Mouse (Mus musculus) stomach, embryonic 14.5 days (tissue): Measurements from ENCODE around the gene Tars2. TPM values are rescaled to one million over a fixed set of nuclear protein-coding genes. Genes with fewer than 3 reads are reported as not detected.
"Not testable (repeated sequence)": the region's sequence is repeated elsewhere in the genome, so short reads cannot be mapped to it uniquely, and the experiment has no call there.

Experiments used
- ATAC-seq: fragments of 200-750 bp; cut with Nextera tagmentation; 2 replicates; pipeline ENCODE4 v1.8.0; 2017; ENCODE audit warnings: low read depth, moderate TSS enrichment; ENCODE audit not compliant: insufficient number of reproducible peaks, insufficient read depth, low FRiP score
- H3K27ac ChIP-seq: fragments of 300-500 bp; sonication (generic); 2 replicates; pipeline ENCODE4 v1.5.1; 2014; ENCODE audit warnings: mild to moderate bottlenecking, low read length, moderate library complexity, mixed read lengths
- H3K27me3 ChIP-seq: fragments of 300-500 bp; sonication (generic); 2 replicates; pipeline ENCODE4 v1.6.1; 2014; ENCODE audit warnings: low read length, control low read depth, mixed read lengths; ENCODE audit not compliant: control insufficient read depth, insufficient read depth
- H3K36me3 ChIP-seq: fragments of 300-500 bp; sonication (generic); 2 replicates; pipeline ENCODE4 v1.6.1; 2014; ENCODE audit warnings: mild to moderate bottlenecking, control low read depth, low read length, moderate library complexity, mixed read lengths; ENCODE audit not compliant: control insufficient read depth, insufficient read depth
- H3K4me1 ChIP-seq: fragments of 300-500 bp; sonication (generic); 2 replicates; pipeline ENCODE4 v1.6.1; 2014; ENCODE audit warnings: low read length, control low read depth, mixed read lengths; ENCODE audit not compliant: control insufficient read depth, insufficient read depth
- H3K4me2 ChIP-seq: fragments of 300-500 bp; sonication (generic); replicated peaks from 2 replicates; pipeline ENCODE4 v1.6.1; 2014; ENCODE audit warnings: low read depth, low read length, control low read depth
- H3K4me3 ChIP-seq: fragments of 300-500 bp; sonication (generic); 2 replicates; pipeline ENCODE4 v1.5.1; 2014; ENCODE audit warnings: low read depth, low read length, control low read depth
- H3K9ac ChIP-seq: fragments of 300-500 bp; sonication (generic); replicated peaks from 2 replicates; pipeline ENCODE4 v1.6.1; 2014; ENCODE audit warnings: low read depth, mild to moderate bottlenecking, control low read depth, low read length, moderate library complexity, mixed read lengths
- H3K9me3 ChIP-seq: fragments of 300-500 bp; sonication (generic); 2 replicates; pipeline ENCODE4 v1.6.1; 2016; ENCODE audit warnings: low read depth, low read length, control low read depth; ENCODE audit not compliant: control insufficient read depth
- WGBS: fragments of 180-500 bp; shearing (Covaris S2); extraction: QIAGEN DNeasy Blood & Tissue Kit; methylation state at CpG from one replicate; pipeline ENCODE4 v1.1.7; 2014; 5-methylcytosine and 5-hydroxymethylcytosine counted together
- polyA plus RNA-seq: library from polyadenylated mRNA; unstranded; fragments of >200 nt; fragmentation: Nextera tagmentation; extraction: Ambion mirVana; gene quantifications from 2 replicates; pipeline ENCODE4 v1.2.1, GENCODE M21; 2014

Gene Tars2
- polyA plus RNA-seq, result 46.8 and 47.5 TPM in 2 replicates

DNA sequence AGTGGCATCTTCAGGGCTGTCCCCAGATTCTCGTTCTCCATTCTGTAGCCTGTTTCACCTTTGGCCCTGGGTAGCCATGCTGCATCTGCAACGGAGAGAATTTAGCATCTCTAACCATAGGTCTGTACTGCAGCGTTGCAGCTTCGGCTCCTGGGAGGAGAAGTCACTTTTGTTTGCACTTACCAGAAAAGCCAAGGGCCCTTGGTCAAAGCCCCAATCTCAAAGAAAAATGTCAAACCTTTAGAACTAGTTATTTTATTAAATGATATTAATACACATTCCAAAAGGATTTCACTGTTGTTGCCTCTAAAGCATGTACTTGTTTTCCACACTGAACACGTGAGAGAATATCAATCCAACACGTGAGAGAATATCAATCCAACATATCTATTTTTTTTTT lies at the start of gene Tars2:
Gene Tars2 (minus strand): TSS at position 101 of the 400 bp plus-strand sequence.
- Histone ChIP-seq H3K27me3 (no peaks in the 10 kb centered on the region), H3K9ac (no peak within 1 kb of the TSS), H3K9me3 (no peaks in the 10 kb centered on the region), H3K27ac (no peak within 1 kb of the TSS), H3K4me2 (no peak within 1 kb of the TSS), H3K36me3 (peaks cover 11% of the 10 kb centered on the region), H3K4me1 (no peaks in the 10 kb centered on the region), H3K4me3 (no peak within 1 kb of the TSS)
- whole genome bisulfite sequencing, result 84% methylated on average over 6 of the region's 6 CpGs
- no peak for ATAC-seq

DNA sequence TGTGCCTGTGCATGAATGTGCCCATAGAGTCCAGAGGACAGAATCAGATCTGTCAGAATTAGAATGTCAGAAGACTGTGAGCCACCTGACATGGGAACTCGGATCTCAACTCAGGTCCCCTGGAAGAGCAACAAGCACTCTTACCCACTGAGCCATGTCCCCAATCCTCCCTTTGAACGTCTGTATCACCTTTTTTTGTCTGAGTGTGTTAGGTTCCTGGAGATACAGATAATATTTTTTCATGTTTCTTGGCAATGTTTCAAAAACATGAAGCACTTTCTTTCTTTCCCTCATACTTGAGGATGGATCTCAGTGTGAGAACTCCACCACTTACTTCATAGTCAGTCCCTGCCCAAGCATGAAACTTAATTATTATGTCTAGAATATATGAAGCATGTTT lies 48.4 kb upstream of the Tars2 start:
- ATAC-seq, result no peak
- Histone ChIP-seq H3K36me3 (peaks cover 3% of the 10 kb centered on the region; the same call in 1 of the 2 replicates), H3K4me2 (no peak overlapping the region), H3K9me3 (no peaks in the 10 kb centered on the region), H3K4me1 (no peaks in the 10 kb centered on the region), H3K27ac (no peak overlapping the region), H3K9ac (no peak overlapping the region), H3K27me3 (no peaks in the 10 kb centered on the region), H3K4me3 (no peak overlapping the region)
- 60% methylated on average over 2 of the region's 2 CpGs for WGBS

DNA sequence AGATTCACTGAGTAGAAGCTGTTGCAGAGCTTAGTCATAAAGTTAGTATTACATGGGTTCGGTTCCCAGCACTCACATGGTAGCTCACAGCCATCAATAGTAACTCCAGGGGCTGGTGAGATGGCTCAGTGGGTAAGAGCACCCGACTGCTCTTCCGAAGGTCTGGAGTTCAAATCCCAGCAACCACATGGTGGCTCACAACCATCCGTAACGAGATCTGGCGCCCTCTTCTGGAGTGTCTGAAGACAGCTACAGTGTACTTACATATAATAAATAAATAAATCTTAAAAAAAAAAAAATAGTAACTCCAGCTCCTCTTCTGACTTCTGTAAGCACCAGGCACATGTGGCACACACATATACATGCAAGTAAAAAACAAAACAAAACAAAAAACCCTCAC lies 47.6 kb upstream of the Tars2 start:
- H3K4me1 ChIP-seq, ATAC-seq, H3K36me3 ChIP-seq, H3K4me2 ChIP-seq, H3K9ac ChIP-seq, H3K27me3 ChIP-seq, H3K9me3 ChIP-seq, H3K4me3 ChIP-seq, H3K27ac ChIP-seq: not testable (repeated sequence)
- 100% methylated on average over 3 of the region's 6 CpGs for WGBS

DNA sequence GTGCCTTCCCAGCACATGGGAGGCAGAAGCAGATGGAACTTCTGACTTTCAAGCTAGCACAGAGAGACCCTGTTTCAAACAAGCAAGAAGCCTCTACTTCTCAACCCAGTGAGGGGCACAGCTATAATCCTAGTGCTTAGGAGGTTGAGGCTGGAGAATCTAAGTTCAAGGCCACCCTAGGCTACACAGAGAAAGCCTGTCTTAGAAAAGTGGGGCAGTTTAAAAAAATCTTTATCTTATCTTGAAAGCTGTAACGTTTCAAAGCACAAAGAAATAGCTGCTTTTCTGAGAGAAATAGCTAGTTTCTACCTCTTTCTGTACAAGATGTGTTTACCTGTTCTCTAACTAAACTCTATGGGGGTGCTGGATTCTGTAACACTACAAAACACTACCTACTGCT lies 46.7 kb upstream of the Tars2 start:
- Histone ChIP-seq H3K4me1 (no peaks in the 10 kb centered on the region), H3K4me2 (no peak overlapping the region), H3K4me3 (no peak overlapping the region), H3K36me3 (peaks cover 3% of the 10 kb centered on the region; the same call in 1 of the 2 replicates), H3K9ac (no peak overlapping the region), H3K27ac (no peak overlapping the region), H3K27me3 (no peaks in the 10 kb centered on the region), H3K9me3 (no peaks in the 10 kb centered on the region)
- ATAC-seq, result no peak
- WGBS, result 45% methylated on average over 1 of the region's 1 CpGs

DNA sequence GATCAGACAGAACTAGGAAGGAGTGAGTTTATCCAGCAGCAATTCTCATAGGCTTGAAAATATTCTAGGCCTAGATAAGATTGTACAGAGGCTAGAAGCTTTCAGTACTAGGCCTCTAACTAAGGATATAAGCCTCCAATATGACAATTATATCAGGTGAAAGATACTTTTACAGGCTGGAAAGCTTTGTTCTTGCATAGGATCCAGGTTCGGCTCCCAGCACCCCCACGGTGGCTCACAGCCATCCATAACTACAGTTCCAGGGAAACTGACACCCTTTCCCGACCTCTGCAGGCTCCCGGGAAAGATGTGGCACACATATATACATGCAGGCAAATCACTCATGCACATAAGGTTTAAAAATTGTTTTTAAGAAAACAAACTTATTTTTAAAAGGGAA lies 43.8 kb upstream of the Tars2 start:
- no peak for ATAC-seq
- 91% methylated on average over 4 of the region's 4 CpGs for WGBS
- peaks cover 3% of the 10 kb centered on the region; the same call in 1 of the 2 replicates for H3K36me3 ChIP-seq

DNA sequence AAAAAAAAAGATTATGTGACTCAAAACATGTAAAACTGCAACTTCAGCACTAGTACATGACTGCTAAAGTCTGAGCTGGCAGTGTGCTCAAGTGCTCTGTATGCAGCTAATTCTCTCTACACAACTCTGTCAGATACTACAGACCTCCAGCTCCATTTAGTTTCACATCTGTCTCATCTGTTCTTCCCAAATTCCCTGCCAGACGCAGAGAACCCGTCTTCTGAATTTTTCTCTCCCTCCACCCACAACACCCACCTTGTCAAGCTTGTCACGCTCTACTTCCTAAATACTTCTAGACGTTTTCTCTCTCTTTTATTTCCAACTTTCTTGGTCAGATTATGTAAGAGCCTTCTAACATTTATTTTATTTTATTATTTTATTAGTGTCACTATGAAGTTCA lies 38.8 kb upstream of the Tars2 start:
- Histone ChIP-seq H3K36me3 (no peaks in the 10 kb centered on the region), H3K4me2 (no peak overlapping the region), H3K27ac (no peak overlapping the region), H3K9me3 (no peaks in the 10 kb centered on the region), H3K27me3 (no peaks in the 10 kb centered on the region), H3K9ac (no peak overlapping the region), H3K4me3 (no peak overlapping the region), H3K4me1 (no peaks in the 10 kb centered on the region)
- no peak for ATAC-seq
- 91% methylated on average over 4 of the region's 4 CpGs for WGBS

More for the DNA sequence above, 43.8 kb upstream of the Tars2 start:
- H3K27ac ChIP-seq, result no peak overlapping the region
- no peak overlapping the region for H3K9ac ChIP-seq
- no peaks in the 10 kb centered on the region for H3K9me3 ChIP-seq
- H3K27me3 ChIP-seq, result no peaks in the 10 kb centered on the region
- H3K4me2 ChIP-seq, result no peak overlapping the region
- no peaks in the 10 kb centered on the region for H3K4me1 ChIP-seq
- no peak overlapping the region for H3K4me3 ChIP-seq

DNA sequence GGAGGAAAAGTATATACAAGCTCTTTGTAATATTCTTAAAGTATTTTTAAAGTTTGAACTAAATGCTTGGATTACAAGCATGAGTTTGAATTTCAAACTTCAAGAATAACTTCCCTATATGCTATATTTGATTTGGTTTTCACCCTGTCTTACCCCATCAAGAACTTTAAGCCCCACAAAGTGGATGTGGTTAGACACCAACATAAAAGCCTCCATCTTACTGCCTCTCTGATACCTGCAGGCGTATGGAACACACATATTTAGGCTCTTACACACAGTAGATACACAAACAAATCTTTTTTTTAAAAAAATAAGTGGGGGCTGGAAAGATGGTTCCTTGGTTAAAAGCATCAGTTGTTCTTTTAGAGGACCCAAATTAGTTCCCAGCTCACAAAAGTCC lies 34.3 kb upstream of the Tars2 start:
- Histone ChIP-seq H3K27me3 (no peaks in the 10 kb centered on the region), H3K9me3 (no peaks in the 10 kb centered on the region), H3K27ac (no peak overlapping the region), H3K4me1 (no peaks in the 10 kb centered on the region), H3K4me3 (no peak overlapping the region), H3K9ac (no peak overlapping the region), H3K4me2 (no peak overlapping the region), H3K36me3 (peaks cover 1% of the 10 kb centered on the region; the same call in 1 of the 2 replicates)
- ATAC-seq, result no peak
- 66% methylated on average over 1 of the region's 1 CpGs for WGBS

DNA sequence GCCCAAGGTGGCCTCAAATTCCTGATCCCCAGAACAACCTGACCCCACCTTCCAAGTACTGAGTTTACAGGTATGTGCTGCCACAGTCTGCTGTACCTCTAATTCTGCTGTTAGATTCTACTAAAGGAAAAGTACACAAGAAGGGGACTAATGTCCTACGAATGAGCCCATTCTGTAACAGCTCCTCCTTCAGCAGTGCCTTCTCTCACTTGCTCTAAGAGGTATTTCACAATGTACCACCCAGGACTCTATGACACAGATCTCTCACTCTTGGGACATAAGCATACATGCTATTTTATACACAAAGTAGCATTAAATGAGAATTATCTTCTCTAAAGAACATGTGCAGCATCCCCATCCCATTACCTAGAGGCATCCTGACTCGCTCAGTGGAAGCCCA lies 33.7 kb upstream of the Tars2 start:
- Histone ChIP-seq H3K27me3 (no peaks in the 10 kb centered on the region), H3K4me3 (no peak overlapping the region), H3K36me3 (peaks cover 5% of the 10 kb centered on the region; the same call in 1 of the 2 replicates), H3K9me3 (no peaks in the 10 kb centered on the region), H3K9ac (no peak overlapping the region), H3K27ac (no peak overlapping the region), H3K4me1 (no peaks in the 10 kb centered on the region), H3K4me2 (no peak overlapping the region)
- 64% methylated on average over 2 of the region's 2 CpGs for WGBS
- ATAC-seq, result no peak

DNA sequence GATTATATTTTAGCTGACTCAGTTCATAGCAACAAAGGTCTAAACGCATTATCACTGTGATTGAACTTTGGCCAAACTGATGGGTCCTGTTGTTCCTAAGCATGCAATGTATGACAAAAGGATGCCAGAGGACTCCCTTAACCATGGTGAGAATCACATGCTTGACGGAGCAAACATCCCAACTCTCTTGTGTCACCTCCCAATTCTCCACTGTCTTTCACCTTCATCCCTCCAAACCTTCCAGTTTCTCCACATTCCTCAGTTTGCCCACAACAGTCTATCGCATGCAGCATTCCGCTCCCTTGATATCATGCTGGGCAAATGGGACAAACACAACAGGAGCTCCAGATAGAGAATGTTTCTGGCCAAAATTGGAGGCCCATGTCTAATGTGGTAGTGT lies 25.5 kb upstream of the Tars2 start:
- Histone ChIP-seq H3K9me3 (no peaks in the 10 kb centered on the region), H3K4me3 (no peak overlapping the region), H3K27ac (no peak overlapping the region), H3K36me3 (peaks cover 53% of the 10 kb centered on the region), H3K4me2 (no peak overlapping the region), H3K4me1 (no peaks in the 10 kb centered on the region), H3K27me3 (no peaks in the 10 kb centered on the region), H3K9ac (no peak overlapping the region)
- 90% methylated on average over 4 of the region's 4 CpGs for WGBS
- no peak for ATAC-seq
